Mouse (Mus musculus) gastrocnemius, adult 18-20 months (tissue): ENCODE measurements around the gene Gm1604a. TPM values are rescaled to one million over a fixed set of nuclear protein-coding genes. Genes with fewer than 3 reads are reported as not detected.
"Not testable (repeated sequence)": the region's sequence is repeated elsewhere in the genome, so short reads cannot be mapped to it uniquely, and the experiment has no call there.

Experiments
- DNase-seq: peaks from one replicate; pipeline ENCODE4 v3.0.0; 2021; ENCODE audit warnings: low spot score
- total RNA-seq, 2 experiments: library from RNA; stranded (reverse); gene quantifications; 2 replicates each; pipeline ENCODE4 v1.2.3; 2021

Gene Gm1604a
- total RNA-seq, 2 experiments from 2014 or later = not detected

DNA sequence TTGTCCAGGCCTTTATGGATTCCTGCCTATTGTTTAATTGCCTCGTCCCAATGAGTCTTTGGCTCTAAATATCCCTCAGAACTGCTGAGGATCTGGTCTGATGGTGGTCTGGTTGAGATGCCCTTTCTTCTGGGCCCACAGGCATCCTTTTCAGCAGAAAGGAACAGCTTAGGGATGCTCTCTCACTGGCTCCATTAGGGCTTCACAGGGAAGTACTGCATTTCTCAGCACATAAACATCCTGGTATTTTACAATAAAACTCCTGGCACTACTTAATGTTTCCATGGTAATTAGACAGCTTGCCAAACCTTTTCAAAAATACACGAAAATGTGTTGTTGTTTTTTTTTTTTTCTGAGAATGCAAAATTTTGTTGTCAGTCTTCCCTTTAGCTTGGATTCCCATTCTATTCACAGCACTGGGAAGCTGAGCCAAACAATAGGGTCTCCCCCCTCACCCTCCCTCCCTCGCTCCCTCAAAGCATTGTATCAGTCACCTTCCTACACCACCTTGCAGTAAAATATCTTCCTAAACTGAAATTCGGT, 43.7 kb downstream of the Gm1604a start:
- not testable (repeated sequence) for DNase-seq

DNA sequence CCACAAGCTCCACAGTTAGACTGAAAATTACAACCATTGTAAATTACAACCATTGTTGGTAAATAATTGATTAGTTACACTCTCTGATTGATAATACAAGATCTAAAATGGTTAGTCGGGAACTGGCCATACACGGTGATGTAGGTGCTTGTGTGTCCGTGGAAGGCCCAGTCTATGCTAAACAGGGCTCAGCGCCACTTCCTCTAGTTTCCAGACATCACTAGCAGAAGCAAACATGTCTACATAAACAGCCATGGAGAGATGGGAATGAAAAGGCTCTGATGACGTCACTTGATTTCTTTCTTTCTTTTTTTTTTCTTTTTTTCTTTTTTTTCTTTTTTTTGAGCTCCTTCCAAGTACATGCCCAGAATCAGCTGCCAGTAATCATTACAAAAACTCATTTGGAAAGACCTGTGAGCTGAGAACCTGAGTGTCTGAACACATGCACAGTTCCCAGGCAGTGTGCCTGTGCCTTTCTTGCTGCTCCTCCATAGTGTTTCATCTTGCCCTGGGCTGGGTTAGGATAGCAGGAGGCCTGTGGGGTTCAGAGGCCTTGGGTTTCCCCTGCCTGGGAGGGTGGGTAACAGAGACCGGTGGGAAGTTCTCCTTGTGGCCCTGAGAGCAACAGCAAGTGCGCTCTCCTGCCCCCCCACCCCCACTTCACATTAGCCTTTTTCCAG, 44.3 kb downstream of the Gm1604a start:
- not testable (repeated sequence) for DNase-seq

GRCm38 (mm10) chr17:7074494-7074893, 49.1 kb downstream of the Gm1604a start:
- peak; percentile 43 for DNase-seq

GRCm38 (mm10) chr17:7075519-7075918, 50.2 kb downstream of the Gm1604a start:
- not testable (repeated sequence) for DNase-seq

DNA sequence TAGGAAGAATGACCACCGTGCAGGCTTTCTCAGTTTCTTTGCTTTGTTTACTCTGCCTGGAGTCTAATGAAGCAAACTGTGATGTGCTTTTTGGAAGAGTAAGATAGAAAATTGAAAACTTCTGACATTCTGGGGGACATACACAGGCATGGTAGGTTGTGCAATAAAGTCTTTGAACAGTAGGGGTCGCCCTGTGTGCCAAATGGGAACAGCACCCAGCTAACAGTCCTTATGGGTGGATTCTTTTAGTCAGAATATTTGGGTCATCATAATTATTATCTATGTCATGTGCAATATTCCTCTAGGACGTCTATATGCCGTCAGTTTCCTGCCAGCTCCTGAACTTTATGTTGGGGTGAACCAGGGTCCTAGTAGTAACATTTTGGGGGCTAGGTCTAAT, 54.2 kb downstream of the Gm1604a start:
- peak; percentile 57 for DNase-seq

DNA sequence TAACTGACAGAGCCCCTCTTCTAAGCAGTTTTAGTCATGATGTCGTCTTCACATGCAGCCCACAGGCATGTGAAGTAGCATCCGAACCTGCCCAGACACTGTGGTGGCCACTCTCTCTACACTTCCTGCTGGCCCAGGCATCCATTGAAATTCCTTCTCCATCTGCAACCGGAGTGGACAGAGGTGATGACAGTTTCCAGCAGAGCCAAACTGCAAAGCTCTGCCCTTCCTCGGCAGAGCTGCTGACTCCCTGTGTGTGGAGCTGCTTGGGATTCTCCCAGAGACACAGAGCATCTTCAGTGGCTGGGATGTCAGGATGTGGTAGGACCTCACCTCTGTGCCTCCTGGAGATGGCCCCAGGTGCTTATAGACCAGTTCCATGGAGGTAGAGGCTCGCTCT, 59.2 kb downstream of the Gm1604a start:
- not testable (repeated sequence) for DNase-seq

- not testable (repeated sequence) for DNase-seq
These were observed 60.3 kb downstream of the Gm1604a start for GRCm38 (mm10) chr17:7085469-7086168.

DNA sequence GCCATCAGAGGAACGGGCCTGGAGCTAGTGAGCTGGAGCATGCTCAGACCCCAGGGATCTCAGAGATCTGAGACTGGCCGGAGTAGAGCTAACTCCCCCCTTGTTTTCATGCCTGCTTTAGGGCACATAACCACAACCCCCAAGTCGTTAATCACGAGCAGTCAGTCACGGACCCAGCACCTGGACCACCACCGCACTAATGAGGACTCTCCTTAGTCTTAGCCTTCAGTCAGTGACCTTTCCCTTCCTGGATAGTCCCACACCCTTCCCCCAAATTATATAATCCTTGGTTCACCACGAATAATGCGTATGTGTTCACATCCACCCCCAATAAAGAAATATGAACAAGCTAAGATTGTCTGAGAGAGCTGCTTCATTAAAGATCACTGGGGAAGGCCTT, 61.5 kb downstream of the Gm1604a start:
- not testable (repeated sequence) for DNase-seq

GRCm38 (mm10) chr17:7097835-7098519, 72.6 kb downstream of the Gm1604a start:
- DNase-seq = not testable (repeated sequence)

DNA sequence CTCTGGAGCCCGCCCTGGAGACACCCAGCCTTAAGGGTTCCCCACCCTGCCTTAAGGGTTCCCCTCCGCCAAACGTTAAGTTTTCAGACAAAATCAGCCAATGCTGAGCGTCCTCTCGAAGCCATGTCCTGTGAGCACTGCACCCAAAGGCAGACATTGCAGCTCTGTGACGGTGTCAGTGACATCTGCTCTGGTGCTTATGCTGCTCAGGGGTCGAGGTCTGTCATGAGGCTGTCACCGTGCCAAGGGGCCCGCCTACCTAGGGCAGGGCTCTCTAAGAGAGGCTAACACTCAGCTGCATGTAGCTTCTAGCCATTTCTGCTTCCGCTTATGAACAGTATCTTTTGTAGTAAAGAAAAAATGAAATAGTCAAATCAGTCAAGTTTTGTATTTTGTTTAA, 73.7 kb downstream of the Gm1604a start:
- not testable (repeated sequence) for DNase-seq

GRCm38 (mm10) chr17:7102945-7103344, 77.6 kb downstream of the Gm1604a start:
- DNase-seq = not testable (repeated sequence)

DNA sequence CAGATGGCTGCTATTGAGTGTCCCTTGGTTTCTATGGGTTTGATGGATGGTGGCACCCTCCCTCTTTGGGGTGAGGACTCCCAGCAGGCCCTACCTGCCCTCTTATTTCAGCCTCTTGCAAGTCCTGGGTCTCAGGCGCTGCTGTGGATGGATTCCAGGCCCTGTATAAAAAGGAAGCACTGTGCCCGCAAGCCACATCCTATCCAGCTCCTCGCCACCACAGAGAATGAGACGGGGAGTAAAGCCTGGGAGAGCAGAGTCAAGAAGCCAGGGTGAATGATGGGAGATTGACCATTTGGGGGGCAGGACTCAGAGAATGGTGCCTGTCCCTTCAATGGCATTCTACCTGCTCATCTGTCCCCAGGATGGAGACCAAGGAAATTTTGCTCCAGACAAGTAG, 86.3 kb downstream of the Gm1604a start:
- not testable (repeated sequence) for DNase-seq

- DNase-seq = not testable (repeated sequence)
These were observed 90.9 kb downstream of the Gm1604a start for GRCm38 (mm10) chr17:7116265-7116664.

GRCm38 (mm10) chr17:7120835-7121234, 95.5 kb downstream of the Gm1604a start:
- DNase-seq = not testable (repeated sequence)

- not testable (repeated sequence) for DNase-seq
These were observed 97.2 kb downstream of the Gm1604a start for GRCm38 (mm10) chr17:7122554-7122953.

- not testable (repeated sequence) for DNase-seq
These were observed 101.1 kb downstream of the Gm1604a start for GRCm38 (mm10) chr17:7126475-7126874.

GRCm38 (mm10) chr17:7134002-7134401, 108.6 kb downstream of the Gm1604a start:
- not testable (repeated sequence) for DNase-seq

DNA sequence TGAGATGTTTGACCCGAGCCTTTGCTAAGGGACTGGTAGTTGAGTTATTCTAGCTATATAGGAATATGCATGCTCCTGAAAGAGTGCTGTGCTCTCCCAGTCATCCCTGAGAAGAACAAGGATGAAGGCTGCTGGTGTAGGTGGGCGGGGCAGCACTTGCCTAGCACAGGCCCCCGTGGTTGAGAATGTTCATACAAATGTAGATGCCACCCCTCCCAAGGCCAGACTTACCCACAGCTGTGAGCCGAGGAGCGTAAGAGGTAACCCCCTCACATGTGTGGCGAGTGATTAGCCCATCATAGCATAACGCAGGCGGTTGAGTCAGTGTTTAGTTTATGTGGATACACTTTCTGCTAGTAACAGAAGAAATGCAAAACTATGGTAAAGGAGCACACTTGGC, 109.9 kb downstream of the Gm1604a start:
- not testable (repeated sequence) for DNase-seq
